Mouse (Mus musculus): ENCODE measurements at regions not wholly inside any gene's neighbourhood (a gene's known extent, or its start where the extent isn't known, plus 50 kb on each side); places are given as distances from the start of the nearest gene placed in this dataset.
A peak's percentile ranks its signal among the peaks of the same experiment; 100 is the strongest.

GRCm38 (mm10) chrX:61580186-61580585 is 129.1 kb upstream of the Ldoc1 start:
- DNase-seq (ENCODE audit: extremely low spot score in 1 of 2, low spot score in 1 of 2), result peak in 1 of 2 experiments; percentile 35
